Mouse (Mus musculus): Measurements from ENCODE around the gene Disp2. TPM values are rescaled to one million over a fixed set of nuclear protein-coding genes. Genes with fewer than 3 reads are reported as not detected.

The Disp2 gene
- polyA plus RNA-seq, 1 experiment from 2014 or later, result 1.1 TPM

GRCm38 (mm10) chr2:118747301-118747960 is 32.1 kb upstream of the Disp2 start:
- Histone ChIP-seq H3K9me3 (ENCODE audit: low read length) (no peaks in the 10 kb centered on the region), H3K4me1 (ENCODE audit: insufficient read depth, low read depth, low read length) (peaks cover 32% of the 10 kb centered on the region), H3K4me3 (ENCODE audit: low read depth, low read length) (peak overlapping the region; percentile 84), H3K27me3 (replicated peaks; ENCODE audit: insufficient read depth, low read length) (no peaks in the 10 kb centered on the region), H3K4me2 (replicated peaks; ENCODE audit: low read depth, low read length) (peak overlapping the region; percentile 99), H3K36me3 (ENCODE audit: insufficient read depth, low read length) (0 out of 2 replicates have a peak, but pooled peaks cover 8% of the 10 kb centered on the region), H3K9ac (replicated peaks; ENCODE audit: low read depth) (peak overlapping the region; percentile 29; the same call in 1 of the 2 replicates), H3K27ac (ENCODE audit: low read length) (peak overlapping the region; percentile 11; the same call in 1 of the 2 replicates)
- DNase-seq (ENCODE audit: low spot score), result peak; percentile 66
- WGBS, result 15% methylated on average over 10 of the region's 10 CpGs
- ATAC-seq, result no peak
- TF ChIP-seq CTCF (IDR thresholded peaks at IDR 0.05) (no peak), EP300 (IDR thresholded peaks at IDR 0.05) (peak; percentile 29; the same call in 1 of the 2 replicates)

GRCm38 (mm10) chr2:118749341-118749884 is 30.1 kb upstream of the Disp2 start:
- H3K27me3 ChIP-seq (replicated peaks; ENCODE audit: insufficient read depth, low read length), result no peaks in the 10 kb centered on the region
- no peak overlapping the region for H3K9ac ChIP-seq (replicated peaks; ENCODE audit: low read depth)

DNA sequence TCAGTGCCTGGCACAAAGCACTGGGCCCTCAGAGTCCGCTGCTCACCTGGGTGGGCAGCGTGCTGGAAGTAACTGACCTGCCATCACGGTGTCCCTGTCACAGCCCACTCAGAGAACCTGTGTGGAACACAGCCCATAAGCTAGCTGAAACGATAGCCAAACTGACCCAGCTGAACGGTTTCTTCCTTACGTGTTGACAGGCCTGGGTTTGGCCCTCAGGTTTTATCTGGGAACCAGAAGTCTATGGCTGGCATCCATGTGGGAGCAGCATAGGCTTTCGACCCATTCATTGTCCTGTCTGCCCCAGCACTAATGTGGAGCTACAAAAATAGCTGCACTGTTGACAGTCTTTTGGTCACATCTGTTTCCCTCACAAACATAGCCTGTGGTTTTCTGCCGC is 29.0 kb upstream of the Disp2 start:
- TF ChIP-seq EP300 (IDR thresholded peaks at IDR 0.05) (no peak), CTCF (IDR thresholded peaks at IDR 0.05) (no peak)
- H3K4me3 ChIP-seq (ENCODE audit: low read depth, low read length), result no peak overlapping the region
- H3K36me3 ChIP-seq (ENCODE audit: insufficient read depth, low read length), result 0 out of 2 replicates have a peak, but pooled peaks cover 8% of the 10 kb centered on the region
- no peak overlapping the region for H3K9ac ChIP-seq (replicated peaks; ENCODE audit: low read depth)
- DNase-seq (ENCODE audit: low spot score) (no peak), ATAC-seq (no peak)
- WGBS, result 71% methylated on average over 8 of the region's 8 CpGs
- no peak overlapping the region for H3K4me2 ChIP-seq (replicated peaks; ENCODE audit: low read depth, low read length)
- no peaks in the 10 kb centered on the region for H3K27me3 ChIP-seq (replicated peaks; ENCODE audit: insufficient read depth, low read length)
- peaks cover 27% of the 10 kb centered on the region for H3K4me1 ChIP-seq (ENCODE audit: insufficient read depth, low read depth, low read length)
- H3K9me3 ChIP-seq (ENCODE audit: low read length), result no peaks in the 10 kb centered on the region
- H3K27ac ChIP-seq (ENCODE audit: low read length), result no peak overlapping the region

More at GRCm38 (mm10) chr2:118749341-118749884, 30.1 kb upstream of the Disp2 start:
- Histone ChIP-seq H3K9me3 (ENCODE audit: low read length) (no peaks in the 10 kb centered on the region), H3K4me1 (ENCODE audit: insufficient read depth, low read depth, low read length) (peaks cover 33% of the 10 kb centered on the region), H3K27ac (ENCODE audit: low read length) (no peak overlapping the region), H3K4me2 (replicated peaks; ENCODE audit: low read depth, low read length) (no peak overlapping the region), H3K36me3 (ENCODE audit: insufficient read depth, low read length) (0 out of 2 replicates have a peak, but pooled peaks cover 8% of the 10 kb centered on the region), H3K4me3 (ENCODE audit: low read depth, low read length) (no peak overlapping the region)
- no peak for DNase-seq (ENCODE audit: low spot score)
- no peak for ATAC-seq
- TF ChIP-seq CTCF (IDR thresholded peaks at IDR 0.05) (0 out of 2 replicates have a peak, but pooled peaks have one; percentile 6), EP300 (IDR thresholded peaks at IDR 0.05) (no peak)
- WGBS, result 60% methylated on average over 10 of the region's 10 CpGs

- ATAC-seq (peak; percentile 57), DNase-seq (ENCODE audit: low spot score) (peak; percentile 62)
- H3K9me3 ChIP-seq (ENCODE audit: low read length), result no peaks in the 10 kb centered on the region
- no peak overlapping the region for H3K4me2 ChIP-seq (replicated peaks; ENCODE audit: low read depth, low read length)
- no peak overlapping the region for H3K4me3 ChIP-seq (ENCODE audit: low read depth, low read length)
- H3K27ac ChIP-seq (ENCODE audit: low read length), result peak overlapping the region; percentile 70
- no peaks in the 10 kb centered on the region for H3K27me3 ChIP-seq (replicated peaks; ENCODE audit: insufficient read depth, low read length)
- WGBS, result 53% methylated on average over 16 of the region's 16 CpGs
- H3K36me3 ChIP-seq (ENCODE audit: insufficient read depth, low read length), result 0 out of 2 replicates have a peak, but pooled peaks cover 8% of the 10 kb centered on the region
- H3K4me1 ChIP-seq (ENCODE audit: insufficient read depth, low read depth, low read length), result peaks cover 24% of the 10 kb centered on the region
- TF ChIP-seq CTCF (IDR thresholded peaks at IDR 0.05) (no peak), EP300 (IDR thresholded peaks at IDR 0.05) (peak; percentile 18; the same call in 1 of the 2 replicates)
- no peak overlapping the region for H3K9ac ChIP-seq (replicated peaks; ENCODE audit: low read depth)
These were observed 27.4 kb upstream of the Disp2 start for GRCm38 (mm10) chr2:118751896-118752791.

DNA sequence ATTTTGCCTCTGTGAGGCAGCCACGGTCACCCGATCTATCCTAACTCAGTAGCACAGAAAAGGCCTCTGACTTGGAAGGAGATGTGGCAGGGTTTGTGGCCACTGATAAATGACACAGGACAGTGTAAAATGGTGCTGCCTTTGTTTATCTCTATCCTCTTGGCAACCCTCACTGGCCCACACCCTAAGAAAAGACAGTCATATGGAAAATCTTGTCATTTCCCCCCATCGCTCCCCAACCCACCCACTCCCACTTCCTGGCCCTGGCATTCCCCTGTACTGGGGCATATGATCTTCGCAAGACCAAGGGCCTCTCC is 26.8 kb upstream of the Disp2 start:
- TF ChIP-seq CTCF (IDR thresholded peaks at IDR 0.05) (no peak), EP300 (IDR thresholded peaks at IDR 0.05) (peak; percentile 21; the same call in 1 of the 2 replicates)
- Histone ChIP-seq H3K36me3 (ENCODE audit: insufficient read depth, low read length) (0 out of 2 replicates have a peak, but pooled peaks cover 8% of the 10 kb centered on the region), H3K27me3 (replicated peaks; ENCODE audit: insufficient read depth, low read length) (no peaks in the 10 kb centered on the region), H3K4me3 (ENCODE audit: low read depth, low read length) (no peak overlapping the region), H3K9me3 (ENCODE audit: low read length) (no peaks in the 10 kb centered on the region), H3K9ac (replicated peaks; ENCODE audit: low read depth) (no peak overlapping the region), H3K27ac (ENCODE audit: low read length) (peak overlapping the region; percentile 70), H3K4me1 (ENCODE audit: insufficient read depth, low read depth, low read length) (peaks cover 18% of the 10 kb centered on the region), H3K4me2 (replicated peaks; ENCODE audit: low read depth, low read length) (no peak overlapping the region)
- ATAC-seq, result peak; percentile 46
- DNase-seq (ENCODE audit: low spot score), result no peak
- WGBS, result 63% methylated on average over 4 of the region's 4 CpGs

DNA sequence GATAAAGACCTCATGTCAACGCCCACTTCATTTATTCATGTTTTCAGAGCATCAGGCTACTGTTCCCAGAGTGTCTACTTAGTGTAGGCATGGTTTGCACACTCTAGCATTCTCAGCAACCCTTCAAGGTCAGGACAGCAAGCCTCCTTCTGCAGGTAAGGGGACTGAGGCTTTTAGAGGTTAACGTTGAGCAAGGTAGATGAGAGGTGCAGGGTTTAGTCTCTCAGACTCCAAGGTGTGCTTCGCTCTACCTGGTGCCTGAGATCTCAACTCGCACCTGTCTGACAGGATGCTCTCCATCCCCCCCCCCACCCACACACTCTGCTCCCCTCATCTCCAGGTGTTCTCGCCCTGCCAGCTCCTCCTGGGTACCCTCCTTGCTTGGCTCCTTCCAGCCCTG is 25.4 kb upstream of the Disp2 start:
- WGBS, result 82% methylated on average over 5 of the region's 5 CpGs
- ATAC-seq (no peak), DNase-seq (ENCODE audit: low spot score) (no peak)
- peaks cover 12% of the 10 kb centered on the region; the same call in 1 of the 2 replicates for H3K4me1 ChIP-seq (ENCODE audit: insufficient read depth, low read depth, low read length)
- H3K36me3 ChIP-seq (ENCODE audit: insufficient read depth, low read length), result 0 out of 2 replicates have a peak, but pooled peaks cover 3% of the 10 kb centered on the region
- TF ChIP-seq CTCF (IDR thresholded peaks at IDR 0.05) (no peak), EP300 (IDR thresholded peaks at IDR 0.05) (no peak)
- no peak overlapping the region for H3K27ac ChIP-seq (ENCODE audit: low read length)
- no peak overlapping the region for H3K4me2 ChIP-seq (replicated peaks; ENCODE audit: low read depth, low read length)
- H3K27me3 ChIP-seq (replicated peaks; ENCODE audit: insufficient read depth, low read length), result no peaks in the 10 kb centered on the region
- H3K9me3 ChIP-seq (ENCODE audit: low read length), result no peaks in the 10 kb centered on the region
- H3K4me3 ChIP-seq (ENCODE audit: low read depth, low read length), result no peak overlapping the region
- no peak overlapping the region for H3K9ac ChIP-seq (replicated peaks; ENCODE audit: low read depth)

Data from lung, postnatal 0 days (tissue).